Mouse (Mus musculus) C2C12 (cell line): ENCODE data around the gene Flywch1.

Experiments
- CTCF ChIP-seq: IDR thresholded peaks from one replicate; pipeline ENCODE4 v1.5.1; 2011; ENCODE audit not compliant: control insufficient read depth, insufficient read depth, insufficient read length
- MAX ChIP-seq: IDR thresholded peaks from one replicate; pipeline ENCODE4 v1.6.1; 2011; ENCODE audit warnings: mild to moderate bottlenecking, control low read depth
- USF1 ChIP-seq: IDR thresholded peaks from one replicate; pipeline ENCODE4 v1.6.1; 2011; ENCODE audit warnings: low read depth, mild to moderate bottlenecking, control low read depth, moderate library complexity

- TF ChIP-seq CTCF = no peak
- no peak for TF ChIP-seq MAX
- no peak for TF ChIP-seq USF1
Observed at GRCm38 (mm10) chr17:23773676-23774075, 2.3 kb upstream of the Flywch1 start.
